Mouse (Mus musculus): ENCODE results near the gene Tuba3a.

The Tuba3a gene

GRCm38 (mm10) chr6:125266091-125266490 lies 19.8 kb downstream of the Tuba3a start:
- DNase-seq (ENCODE audit: low spot score): no peak

GRCm38 (mm10) chr6:125265239-125265638 lies 20.6 kb downstream of the Tuba3a start:
- DNase-seq (ENCODE audit: low spot score): no peak

- DNase-seq (ENCODE audit: low spot score): no peak
These were observed 21.6 kb downstream of the Tuba3a start for GRCm38 (mm10) chr6:125264219-125264618.

GRCm38 (mm10) chr6:125260006-125260555 lies 25.8 kb downstream of the Tuba3a start:
- DNase-seq (ENCODE audit: low spot score): no peak

GRCm38 (mm10) chr6:125256222-125256966 lies 29.4 kb downstream of the Tuba3a start:
- DNase-seq (ENCODE audit: low spot score): no peak

- DNase-seq (ENCODE audit: low spot score): no peak
These were observed 30.3 kb downstream of the Tuba3a start for GRCm38 (mm10) chr6:125255516-125256044.

- no peak for DNase-seq (ENCODE audit: low spot score)
These were observed 31.8 kb downstream of the Tuba3a start for GRCm38 (mm10) chr6:125253863-125254715.

GRCm38 (mm10) chr6:125252711-125253110 lies 33.1 kb downstream of the Tuba3a start:
- no peak for DNase-seq (ENCODE audit: low spot score)

- DNase-seq (ENCODE audit: low spot score): no peak
These were observed 33.6 kb downstream of the Tuba3a start for GRCm38 (mm10) chr6:125252285-125252684.

- no peak for DNase-seq (ENCODE audit: low spot score)
These were observed 41.3 kb downstream of the Tuba3a start for GRCm38 (mm10) chr6:125244551-125244950.

GRCm38 (mm10) chr6:125241566-125241965 lies 44.3 kb downstream of the Tuba3a start:
- DNase-seq (ENCODE audit: low spot score): no peak

- DNase-seq (ENCODE audit: low spot score): no peak
These were observed 45.2 kb downstream of the Tuba3a start for GRCm38 (mm10) chr6:125240617-125241016.

GRCm38 (mm10) chr6:125239547-125239946 lies 46.3 kb downstream of the Tuba3a start:
- no peak for DNase-seq (ENCODE audit: low spot score)

- no peak for DNase-seq (ENCODE audit: low spot score)
These were observed 47.4 kb downstream of the Tuba3a start for GRCm38 (mm10) chr6:125238396-125238795.

- DNase-seq (ENCODE audit: low spot score): no peak
These were observed 48.4 kb downstream of the Tuba3a start for GRCm38 (mm10) chr6:125237421-125237820.

- DNase-seq (ENCODE audit: low spot score): no peak
These were observed 49.1 kb downstream of the Tuba3a start, which contains the start of gene Cd27 for GRCm38 (mm10) chr6:125236782-125237181. TSS of gene Cd27 (minus strand) at chr6:125237010.

- DNase-seq (ENCODE audit: low spot score): no peak
These were observed 49.5 kb downstream of the Tuba3a start for GRCm38 (mm10) chr6:125236341-125236740.

GRCm38 (mm10) chr6:125234520-125234828 lies 51.4 kb downstream of the Tuba3a start:
- DNase-seq (ENCODE audit: low spot score): no peak

- no peak for DNase-seq (ENCODE audit: low spot score)
These were observed 51.9 kb downstream of the Tuba3a start for GRCm38 (mm10) chr6:125233816-125234519.

- DNase-seq (ENCODE audit: low spot score): no peak
These were observed 53.3 kb downstream of the Tuba3a start for GRCm38 (mm10) chr6:125232516-125232915.

- DNase-seq (ENCODE audit: low spot score): no peak
These were observed 53.8 kb downstream of the Tuba3a start for GRCm38 (mm10) chr6:125232045-125232437.

Measured in layer of hippocampus, adult 9-10 months (tissue).